Mouse (Mus musculus) neural tube, embryonic 11.5 days (tissue): ENCODE measurements around the gene Abca4. TPM values are rescaled to one million over a fixed set of nuclear protein-coding genes. Genes with fewer than 3 reads are reported as not detected.

Experiments
- ATAC-seq: fragments of 200-750 bp; cut with Nextera tagmentation; 2 replicates; pipeline ENCODE4 v1.8.0; 2017; ENCODE audit warnings: moderate number of reproducible peaks, mild to moderate bottlenecking, moderate TSS enrichment, moderate library complexity; ENCODE audit not compliant: insufficient read depth, low FRiP score, low TSS enrichment
- DNase-seq: peaks from one replicate; pipeline ENCODE4 v3.0.0-alpha.2; 2015; ENCODE audit warnings: low spot score
- H3K27ac ChIP-seq: fragments of 300-500 bp; sonication (generic); 2 replicates; pipeline ENCODE4 v1.5.1; 2014; ENCODE audit warnings: low read depth, mild to moderate bottlenecking, low read length
- H3K27me3 ChIP-seq: fragments of 300-500 bp; sonication (generic); 2 replicates; pipeline ENCODE4 v1.6.1; 2014; ENCODE audit warnings: mild to moderate bottlenecking, low read length, mixed read lengths; ENCODE audit not compliant: control insufficient read depth, insufficient read depth
- H3K36me3 ChIP-seq: fragments of 300-500 bp; sonication (generic); 2 replicates; pipeline ENCODE4 v1.6.1; 2014; ENCODE audit warnings: mild to moderate bottlenecking, low read length, moderate library complexity, mixed read lengths; ENCODE audit not compliant: control insufficient read depth, insufficient read depth
- H3K4me1 ChIP-seq: fragments of 300-500 bp; sonication (generic); 2 replicates; pipeline ENCODE4 v1.6.1; 2014; ENCODE audit warnings: low read length, mixed read lengths; ENCODE audit not compliant: control insufficient read depth, insufficient read depth
- H3K4me2 ChIP-seq: fragments of 300-500 bp; sonication (generic); 2 replicates; pipeline ENCODE4 v1.6.1; 2014; ENCODE audit warnings: low read depth, mild to moderate bottlenecking, moderate library complexity
- H3K4me3 ChIP-seq: fragments of 300-500 bp; sonication (generic); 2 replicates; pipeline ENCODE4 v1.5.1; 2014; ENCODE audit warnings: low read depth, low read length
- H3K9ac ChIP-seq: fragments of 300-500 bp; sonication (generic); 2 replicates; pipeline ENCODE4 v1.6.1; 2014; ENCODE audit warnings: mild to moderate bottlenecking, low read length
- H3K9me3 ChIP-seq: fragments of 300-500 bp; sonication (generic); 2 replicates; pipeline ENCODE4 v1.6.1; 2016; ENCODE audit warnings: low read length; ENCODE audit not compliant: control insufficient read depth
- WGBS: fragments of 180-500 bp; shearing (Covaris S2); extraction: QIAGEN DNeasy Blood & Tissue Kit; methylation state at CpG from one replicate; pipeline ENCODE4 v1.1.7; 2014; 5-methylcytosine and 5-hydroxymethylcytosine counted together
- polyA plus RNA-seq: library from polyadenylated mRNA; unstranded; fragments of >200 nt; fragmentation: Nextera tagmentation; extraction: Ambion mirVana; gene quantifications from 2 replicates; pipeline ENCODE4 v1.2.1, GENCODE M21; 2014

Gene Abca4
- polyA plus RNA-seq, 1 experiment from 2014 or later, result 1.0 TPM

DNA sequence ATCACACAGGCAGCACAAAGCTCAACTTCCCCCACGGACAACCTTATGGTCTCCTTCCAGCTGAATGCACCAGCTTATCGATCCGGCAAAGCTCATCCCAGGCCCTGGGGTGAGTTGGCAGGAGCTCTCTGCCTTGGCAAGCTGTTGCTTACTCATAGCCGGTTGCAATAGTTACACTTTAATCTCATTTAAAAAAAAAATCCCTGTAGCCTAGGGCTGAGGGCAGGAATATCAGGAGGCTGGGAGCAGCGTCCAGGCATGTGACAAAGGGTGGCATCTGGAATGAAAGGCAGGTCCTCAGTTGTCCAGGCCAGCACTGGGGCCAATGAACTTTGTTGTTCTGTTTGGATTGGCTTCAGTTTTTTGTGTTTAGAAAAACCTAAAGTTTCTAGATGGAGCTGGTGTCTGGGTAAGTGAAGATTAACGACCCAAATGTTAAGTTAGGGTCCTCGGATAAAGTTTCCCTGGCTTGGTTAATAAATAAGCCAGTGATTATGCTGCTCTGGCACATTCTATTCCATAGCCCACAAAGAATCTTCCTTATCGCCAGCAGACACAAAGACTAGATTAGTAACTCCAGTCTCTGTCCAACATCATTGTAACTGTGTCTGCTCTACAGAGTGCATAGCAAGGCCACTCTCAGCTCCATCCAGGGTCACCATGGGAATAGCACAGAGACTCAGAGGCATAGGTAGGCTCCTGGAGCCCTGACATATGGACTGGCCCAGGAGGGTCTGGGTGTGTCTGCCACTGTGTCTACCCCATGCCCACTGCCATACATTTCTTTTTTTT is 162.2 kb downstream of the Abca4 start:
- H3K27me3 ChIP-seq, result no peaks in the 10 kb centered on the region
- no peak overlapping the region for H3K4me2 ChIP-seq
- ATAC-seq (no peak), DNase-seq (no peak)
- H3K9ac ChIP-seq, result no peak overlapping the region
- no peak overlapping the region for H3K4me3 ChIP-seq
- no peaks in the 10 kb centered on the region for H3K9me3 ChIP-seq
- H3K36me3 ChIP-seq, result no peaks in the 10 kb centered on the region
- no peaks in the 10 kb centered on the region for H3K4me1 ChIP-seq
- no peak overlapping the region for H3K27ac ChIP-seq
- WGBS, result 65% methylated on average over 8 of the region's 8 CpGs

DNA sequence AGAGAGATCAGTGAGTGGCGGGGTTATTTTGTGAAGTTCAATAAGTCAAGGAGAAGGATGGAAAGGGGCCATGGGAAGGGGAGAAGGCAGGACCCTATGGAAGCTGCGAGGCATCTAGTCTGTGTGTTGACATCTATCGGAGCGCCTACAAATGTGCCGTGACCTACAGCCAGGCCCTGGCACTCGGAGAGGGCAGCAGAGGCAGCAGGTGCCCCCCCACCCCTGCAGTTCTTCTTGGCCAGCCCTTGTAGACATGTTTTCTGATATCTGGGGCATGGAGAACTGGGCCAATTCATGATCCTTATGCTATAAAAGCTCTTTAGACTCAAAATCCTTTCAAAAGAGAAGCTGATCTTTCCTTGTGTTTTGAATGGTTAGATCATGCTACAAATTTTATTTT is 163.5 kb downstream of the Abca4 start:
- no peaks in the 10 kb centered on the region for H3K36me3 ChIP-seq
- no peak overlapping the region for H3K4me2 ChIP-seq
- no peak overlapping the region for H3K27ac ChIP-seq
- no peaks in the 10 kb centered on the region for H3K27me3 ChIP-seq
- WGBS, result 91% methylated on average over 6 of the region's 6 CpGs
- H3K4me3 ChIP-seq, result no peak overlapping the region
- ATAC-seq, result no peak
- no peak for DNase-seq
- H3K9me3 ChIP-seq, result no peaks in the 10 kb centered on the region
- H3K4me1 ChIP-seq, result no peaks in the 10 kb centered on the region
- no peak overlapping the region for H3K9ac ChIP-seq

GRCm38 (mm10) chr3:122208296-122209225 is 164.3 kb downstream of the Abca4 start:
- no peak overlapping the region for H3K27ac ChIP-seq
- WGBS, result 89% methylated on average over 15 of the region's 15 CpGs
- H3K9ac ChIP-seq, result no peak overlapping the region
- ATAC-seq (no peak), DNase-seq (no peak)
- H3K4me3 ChIP-seq, result no peak overlapping the region
- no peaks in the 10 kb centered on the region for H3K27me3 ChIP-seq
- H3K9me3 ChIP-seq, result no peaks in the 10 kb centered on the region
- H3K4me2 ChIP-seq, result no peak overlapping the region
- no peaks in the 10 kb centered on the region for H3K36me3 ChIP-seq
- no peaks in the 10 kb centered on the region for H3K4me1 ChIP-seq

GRCm38 (mm10) chr3:122209511-122209910 is 165.3 kb downstream of the Abca4 start:
- no peak overlapping the region for H3K27ac ChIP-seq
- ATAC-seq (no peak), DNase-seq (no peak)
- 90% methylated on average over 11 of the region's 11 CpGs for WGBS
- H3K9ac ChIP-seq, result no peak overlapping the region
- H3K4me1 ChIP-seq, result no peaks in the 10 kb centered on the region
- no peaks in the 10 kb centered on the region for H3K9me3 ChIP-seq
- no peak overlapping the region for H3K4me3 ChIP-seq
- H3K4me2 ChIP-seq, result no peak overlapping the region
- no peaks in the 10 kb centered on the region for H3K36me3 ChIP-seq
- H3K27me3 ChIP-seq, result no peaks in the 10 kb centered on the region

- H3K9ac ChIP-seq, result no peak overlapping the region
- no peaks in the 10 kb centered on the region for H3K4me1 ChIP-seq
- no peaks in the 10 kb centered on the region for H3K9me3 ChIP-seq
- no peak overlapping the region for H3K27ac ChIP-seq
- no peak for DNase-seq
- H3K4me2 ChIP-seq, result no peak overlapping the region
- no peak overlapping the region for H3K4me3 ChIP-seq
- H3K36me3 ChIP-seq, result no peaks in the 10 kb centered on the region
- no peak for ATAC-seq
- no peaks in the 10 kb centered on the region for H3K27me3 ChIP-seq
- WGBS, result 40% methylated on average over 5 of the region's 5 CpGs
These were observed 166.2 kb downstream of the Abca4 start for GRCm38 (mm10) chr3:122210434-122210833.

GRCm38 (mm10) chr3:122210846-122211245 is 166.6 kb downstream of the Abca4 start:
- ATAC-seq (no peak), DNase-seq (no peak)
- Histone ChIP-seq H3K9me3 (no peaks in the 10 kb centered on the region), H3K27ac (no peak overlapping the region), H3K4me1 (no peaks in the 10 kb centered on the region), H3K27me3 (no peaks in the 10 kb centered on the region), H3K36me3 (no peaks in the 10 kb centered on the region), H3K9ac (no peak overlapping the region), H3K4me2 (no peak overlapping the region), H3K4me3 (no peak overlapping the region)
- WGBS, result 78% methylated on average over 7 of the region's 7 CpGs

GRCm38 (mm10) chr3:122211446-122212125 is 167.3 kb downstream of the Abca4 start:
- Histone ChIP-seq H3K4me3 (no peak overlapping the region), H3K9ac (no peak overlapping the region), H3K9me3 (no peaks in the 10 kb centered on the region), H3K27me3 (no peaks in the 10 kb centered on the region), H3K27ac (no peak overlapping the region), H3K4me2 (no peak overlapping the region), H3K4me1 (no peaks in the 10 kb centered on the region), H3K36me3 (no peaks in the 10 kb centered on the region)
- ATAC-seq (no peak), DNase-seq (no peak)
- 79% methylated on average over 13 of the region's 13 CpGs for WGBS

DNA sequence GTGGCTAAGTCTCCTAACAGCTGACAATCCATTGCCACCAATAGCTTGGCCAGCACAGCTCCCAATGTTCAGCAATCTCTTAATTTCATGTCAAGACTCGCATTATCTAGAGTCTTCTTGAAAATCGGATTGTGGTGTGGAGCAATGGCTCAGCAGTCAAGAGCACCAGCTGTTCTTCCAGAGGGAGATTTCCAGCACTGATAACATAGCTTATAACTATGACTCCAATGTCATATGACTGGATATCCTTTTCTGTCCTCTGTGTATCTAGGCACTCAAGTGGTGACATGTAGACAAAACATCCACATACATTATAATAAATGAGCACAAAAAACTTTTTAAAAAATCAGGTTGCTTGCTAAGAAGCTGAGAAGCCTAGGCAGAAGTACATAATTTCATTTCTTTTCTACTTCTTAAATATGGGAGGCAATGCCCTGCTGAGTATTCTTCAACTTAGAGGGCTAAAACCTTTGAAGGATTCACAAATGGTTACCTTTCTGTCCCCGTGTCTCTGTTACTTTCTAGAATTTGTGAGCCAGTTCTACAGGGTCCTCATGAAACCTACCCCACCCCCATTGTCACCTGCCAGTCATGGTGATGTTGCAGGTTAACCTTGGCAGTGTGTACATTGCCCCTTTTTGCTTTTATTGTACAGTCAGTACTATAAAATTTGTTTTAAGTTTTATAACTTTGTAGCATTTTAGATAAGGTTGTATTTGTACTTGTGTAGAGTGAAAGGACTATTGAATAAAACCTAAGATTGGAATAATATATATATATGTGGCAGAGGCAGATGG is 177.2 kb downstream of the Abca4 start:
- Histone ChIP-seq H3K4me3 (no peak overlapping the region), H3K36me3 (no peaks in the 10 kb centered on the region), H3K9ac (no peak overlapping the region), H3K4me2 (no peak overlapping the region), H3K27ac (no peak overlapping the region), H3K4me1 (no peaks in the 10 kb centered on the region), H3K27me3 (no peaks in the 10 kb centered on the region), H3K9me3 (no peaks in the 10 kb centered on the region)
- DNase-seq, result no peak
- 94% methylated on average over 3 of the region's 3 CpGs for WGBS
- no peak for ATAC-seq
